Mouse (Mus musculus): ENCODE results near the gene Hs6st1. TPM values are rescaled to one million over a fixed set of nuclear protein-coding genes. Genes with fewer than 3 reads are reported as not detected.

The Hs6st1 gene
- polyA plus RNA-seq, 1 experiment from 2014 or later = 8.3 TPM

DNA sequence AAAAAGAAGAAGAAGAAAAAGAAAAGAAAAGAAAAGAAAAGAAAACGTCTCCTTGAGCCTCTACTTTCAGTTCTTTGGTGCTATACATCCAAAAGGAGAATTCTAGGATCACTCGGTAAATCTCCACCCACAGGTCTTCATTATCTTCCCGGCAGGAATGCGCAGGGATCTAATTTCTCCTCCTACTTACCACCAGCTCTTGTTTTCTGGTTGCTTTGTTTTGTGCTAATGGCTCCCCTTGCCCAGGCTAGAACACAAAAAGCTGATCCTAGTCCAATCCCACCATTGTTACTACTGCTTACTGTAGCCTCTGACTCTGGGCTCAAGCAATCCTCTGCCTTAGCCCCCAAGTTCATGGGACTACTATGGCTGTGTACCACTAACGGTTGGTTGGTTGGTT, 16.9 kb downstream of the Hs6st1 start:
- no peaks in the 10 kb centered on the region for H3K9me3 ChIP-seq (ENCODE audit: control insufficient read depth, low read length)
- 95% methylated on average over 5 of the region's 5 CpGs for WGBS
- H3K27me3 ChIP-seq (replicated peaks; ENCODE audit: control insufficient read depth, insufficient read depth, low read length) = no peaks in the 10 kb centered on the region
- H3K27ac ChIP-seq (ENCODE audit: low read depth) = no peak overlapping the region
- H3K9ac ChIP-seq (ENCODE audit: low read length) = no peak overlapping the region
- peaks cover 19% of the 10 kb centered on the region for H3K4me1 ChIP-seq (replicated peaks; ENCODE audit: control insufficient read depth, insufficient read depth, low read length)
- no peak for ATAC-seq (replicated peaks; ENCODE audit: low FRiP score, low TSS enrichment, low read depth)
- H3K4me3 ChIP-seq (ENCODE audit: low read depth, low read length) = no peak overlapping the region
- H3K4me2 ChIP-seq (ENCODE audit: low read length) = no peak overlapping the region
- H3K36me3 ChIP-seq (ENCODE audit: control insufficient read depth, insufficient read depth, low read length) = peaks cover 31% of the 10 kb centered on the region
- DNase-seq (ENCODE audit: low spot score) = no peak

DNA sequence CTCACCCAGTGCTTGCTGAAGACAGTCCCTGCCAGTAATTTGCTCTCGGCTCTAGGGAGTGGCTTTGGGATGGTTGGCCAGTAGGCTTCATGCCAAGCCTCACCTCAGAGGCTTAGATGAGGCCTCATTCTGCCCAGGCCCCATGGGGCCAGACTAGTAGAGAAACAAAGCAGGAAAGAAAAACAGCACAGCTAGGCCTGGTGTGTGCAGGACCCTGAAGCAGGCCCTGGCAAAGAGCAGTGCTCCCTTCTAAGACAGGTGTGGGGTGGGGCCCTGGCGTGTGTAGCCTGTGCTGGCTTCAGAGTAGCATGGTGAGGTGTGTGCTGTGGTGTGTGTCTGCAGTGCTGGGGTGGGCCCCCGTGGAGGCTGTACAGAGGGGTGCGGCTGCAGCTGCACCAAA, 20.2 kb downstream of the Hs6st1 start:
- ATAC-seq (replicated peaks; ENCODE audit: low FRiP score, low TSS enrichment, low read depth) = peak; percentile 61
- Histone ChIP-seq H3K27ac (ENCODE audit: low read depth) (peak overlapping the region; percentile 51; the same call in 1 of the 2 replicates), H3K4me3 (ENCODE audit: low read depth, low read length) (no peak overlapping the region), H3K4me1 (replicated peaks; ENCODE audit: control insufficient read depth, insufficient read depth, low read length) (peaks cover 24% of the 10 kb centered on the region), H3K9ac (ENCODE audit: low read length) (no peak overlapping the region), H3K4me2 (ENCODE audit: low read length) (no peak overlapping the region), H3K9me3 (ENCODE audit: control insufficient read depth, low read length) (no peaks in the 10 kb centered on the region), H3K27me3 (replicated peaks; ENCODE audit: control insufficient read depth, insufficient read depth, low read length) (no peaks in the 10 kb centered on the region), H3K36me3 (ENCODE audit: control insufficient read depth, insufficient read depth, low read length) (peaks cover 19% of the 10 kb centered on the region)
- WGBS = 41% methylated on average over 4 of the region's 4 CpGs
- no peak for DNase-seq (ENCODE audit: low spot score)

DNA sequence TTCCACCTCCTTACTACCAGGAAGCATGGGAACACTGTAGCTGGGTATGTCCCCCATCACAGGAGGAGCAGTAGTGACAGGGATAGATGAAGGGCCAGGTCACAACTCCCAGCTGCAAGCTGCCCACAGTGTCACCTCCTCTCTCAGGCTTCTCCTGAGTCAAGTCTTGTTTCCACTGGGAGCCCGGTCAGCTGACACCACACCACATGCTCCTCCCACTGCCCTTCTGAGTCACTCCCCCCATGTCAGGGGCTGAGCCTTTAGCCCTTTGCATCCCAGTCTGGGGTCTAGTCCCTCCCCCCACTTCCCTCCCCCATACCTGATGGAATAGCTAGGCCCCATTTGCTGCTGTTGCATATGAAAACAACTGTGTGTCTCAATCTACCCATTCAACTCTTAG, 21.3 kb downstream of the Hs6st1 start:
- H3K4me3 ChIP-seq (ENCODE audit: low read depth, low read length) = no peak overlapping the region
- no peak overlapping the region for H3K9ac ChIP-seq (ENCODE audit: low read length)
- H3K27ac ChIP-seq (ENCODE audit: low read depth) = no peak overlapping the region
- ATAC-seq (replicated peaks; ENCODE audit: low FRiP score, low TSS enrichment, low read depth) (no peak), DNase-seq (ENCODE audit: low spot score) (no peak)
- H3K4me1 ChIP-seq (replicated peaks; ENCODE audit: control insufficient read depth, insufficient read depth, low read length) = peaks cover 24% of the 10 kb centered on the region
- H3K4me2 ChIP-seq (ENCODE audit: low read length) = no peak overlapping the region
- peaks cover 30% of the 10 kb centered on the region for H3K36me3 ChIP-seq (ENCODE audit: control insufficient read depth, insufficient read depth, low read length)
- no peaks in the 10 kb centered on the region for H3K9me3 ChIP-seq (ENCODE audit: control insufficient read depth, low read length)
- 35% methylated on average over 1 of the region's 1 CpGs for WGBS
- no peaks in the 10 kb centered on the region for H3K27me3 ChIP-seq (replicated peaks; ENCODE audit: control insufficient read depth, insufficient read depth, low read length)

DNA sequence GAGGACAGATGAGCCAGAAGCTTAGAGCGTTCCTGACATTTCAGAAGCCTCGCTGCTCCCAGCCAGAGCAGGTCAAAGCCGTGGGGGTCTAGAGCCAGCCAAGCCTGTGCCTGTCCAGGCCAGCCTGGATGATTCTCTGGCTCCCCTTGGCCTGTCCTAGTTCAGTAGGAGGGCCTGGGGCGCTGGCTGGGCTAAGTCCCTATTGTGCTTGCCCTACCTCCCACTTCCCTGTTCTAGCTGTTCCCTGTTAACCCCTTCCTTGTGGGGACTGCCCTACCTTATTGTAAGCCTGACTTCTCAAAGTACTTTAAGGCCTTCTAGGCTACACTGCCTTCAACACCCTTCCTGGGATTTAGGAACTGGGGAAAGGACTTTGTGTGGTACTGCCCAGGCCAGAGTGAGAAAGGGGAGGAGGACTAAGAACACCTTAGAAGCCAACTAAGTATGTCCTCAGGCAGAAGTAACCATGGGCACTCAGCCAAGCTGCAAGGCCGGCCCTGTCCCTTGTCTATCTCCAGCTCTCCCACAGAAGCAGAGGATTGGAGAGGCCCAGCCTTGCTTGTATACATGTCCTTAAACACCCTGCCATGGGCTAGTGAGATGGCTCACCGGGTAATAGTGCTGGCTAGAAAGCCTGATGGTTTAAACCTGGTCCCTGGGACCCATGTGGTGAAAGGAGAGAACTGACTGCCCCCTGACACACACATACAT, 22.0 kb downstream of the Hs6st1 start:
- ATAC-seq (replicated peaks; ENCODE audit: low FRiP score, low TSS enrichment, low read depth) (no peak), DNase-seq (ENCODE audit: low spot score) (no peak)
- no peak overlapping the region for H3K9ac ChIP-seq (ENCODE audit: low read length)
- 54% methylated on average over 6 of the region's 6 CpGs for WGBS
- H3K27ac ChIP-seq (ENCODE audit: low read depth) = no peak overlapping the region
- H3K27me3 ChIP-seq (replicated peaks; ENCODE audit: control insufficient read depth, insufficient read depth, low read length) = no peaks in the 10 kb centered on the region
- H3K4me3 ChIP-seq (ENCODE audit: low read depth, low read length) = no peak overlapping the region
- H3K4me2 ChIP-seq (ENCODE audit: low read length) = no peak overlapping the region
- peaks cover 29% of the 10 kb centered on the region for H3K36me3 ChIP-seq (ENCODE audit: control insufficient read depth, insufficient read depth, low read length)
- peaks cover 24% of the 10 kb centered on the region for H3K4me1 ChIP-seq (replicated peaks; ENCODE audit: control insufficient read depth, insufficient read depth, low read length)
- H3K9me3 ChIP-seq (ENCODE audit: control insufficient read depth, low read length) = no peaks in the 10 kb centered on the region

DNA sequence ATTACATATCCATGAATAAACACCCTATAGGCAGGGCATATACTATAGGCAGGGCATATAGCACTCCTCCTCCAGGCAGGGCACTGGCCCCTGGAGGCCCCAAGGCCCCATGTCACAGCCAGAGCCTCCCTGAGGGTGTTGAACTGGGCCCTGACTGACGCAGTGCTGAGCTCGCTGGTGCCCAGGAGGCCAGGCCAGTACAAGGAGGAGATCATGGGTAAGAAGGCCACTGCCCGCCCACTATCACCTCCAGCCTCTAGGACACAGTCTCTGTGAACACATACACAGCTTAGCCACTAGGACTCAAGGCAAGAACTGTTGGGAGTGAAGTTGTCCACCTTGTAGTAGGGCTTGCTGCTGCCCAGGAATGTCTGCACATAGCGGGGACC, 22.5 kb downstream of the Hs6st1 start:
- H3K27me3 ChIP-seq (replicated peaks; ENCODE audit: control insufficient read depth, insufficient read depth, low read length) = no peaks in the 10 kb centered on the region
- no peak overlapping the region for H3K9ac ChIP-seq (ENCODE audit: low read length)
- H3K4me1 ChIP-seq (replicated peaks; ENCODE audit: control insufficient read depth, insufficient read depth, low read length) = peaks cover 24% of the 10 kb centered on the region
- 91% methylated on average over 4 of the region's 4 CpGs for WGBS
- H3K36me3 ChIP-seq (ENCODE audit: control insufficient read depth, insufficient read depth, low read length) = peaks cover 27% of the 10 kb centered on the region
- no peak for ATAC-seq (replicated peaks; ENCODE audit: low FRiP score, low TSS enrichment, low read depth)
- H3K4me3 ChIP-seq (ENCODE audit: low read depth, low read length) = no peak overlapping the region
- H3K9me3 ChIP-seq (ENCODE audit: control insufficient read depth, low read length) = no peaks in the 10 kb centered on the region
- no peak overlapping the region for H3K4me2 ChIP-seq (ENCODE audit: low read length)
- no peak overlapping the region for H3K27ac ChIP-seq (ENCODE audit: low read depth)
- no peak for DNase-seq (ENCODE audit: low spot score)

DNA sequence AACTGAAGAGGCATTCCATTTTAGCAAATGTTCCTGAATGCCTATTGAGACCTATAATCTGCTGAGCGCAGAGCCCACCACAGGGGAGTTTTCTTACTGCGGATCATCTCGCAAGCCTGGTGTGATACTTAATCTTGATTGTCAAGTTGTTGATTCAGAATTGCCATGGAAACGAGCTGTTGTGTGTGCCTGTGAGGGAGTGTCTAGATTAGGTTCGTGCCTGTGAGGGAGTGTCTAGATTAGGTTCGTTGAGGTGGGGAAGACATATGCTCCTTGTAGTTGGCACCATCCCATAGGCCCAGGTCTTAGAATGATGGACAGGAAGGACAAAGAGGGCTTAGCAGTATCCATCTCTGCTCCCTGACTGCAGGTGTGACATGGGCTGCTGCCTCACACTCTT, 23.0 kb downstream of the Hs6st1 start:
- no peak overlapping the region for H3K4me3 ChIP-seq (ENCODE audit: low read depth, low read length)
- H3K27me3 ChIP-seq (replicated peaks; ENCODE audit: control insufficient read depth, insufficient read depth, low read length) = no peaks in the 10 kb centered on the region
- peaks cover 24% of the 10 kb centered on the region for H3K36me3 ChIP-seq (ENCODE audit: control insufficient read depth, insufficient read depth, low read length)
- H3K9me3 ChIP-seq (ENCODE audit: control insufficient read depth, low read length) = no peaks in the 10 kb centered on the region
- no peak overlapping the region for H3K9ac ChIP-seq (ENCODE audit: low read length)
- DNase-seq (ENCODE audit: low spot score) (no peak), ATAC-seq (replicated peaks; ENCODE audit: low FRiP score, low TSS enrichment, low read depth) (no peak)
- no peak overlapping the region for H3K27ac ChIP-seq (ENCODE audit: low read depth)
- no peak overlapping the region for H3K4me2 ChIP-seq (ENCODE audit: low read length)
- WGBS = 79% methylated on average over 6 of the region's 6 CpGs
- H3K4me1 ChIP-seq (replicated peaks; ENCODE audit: control insufficient read depth, insufficient read depth, low read length) = peaks cover 24% of the 10 kb centered on the region

DNA sequence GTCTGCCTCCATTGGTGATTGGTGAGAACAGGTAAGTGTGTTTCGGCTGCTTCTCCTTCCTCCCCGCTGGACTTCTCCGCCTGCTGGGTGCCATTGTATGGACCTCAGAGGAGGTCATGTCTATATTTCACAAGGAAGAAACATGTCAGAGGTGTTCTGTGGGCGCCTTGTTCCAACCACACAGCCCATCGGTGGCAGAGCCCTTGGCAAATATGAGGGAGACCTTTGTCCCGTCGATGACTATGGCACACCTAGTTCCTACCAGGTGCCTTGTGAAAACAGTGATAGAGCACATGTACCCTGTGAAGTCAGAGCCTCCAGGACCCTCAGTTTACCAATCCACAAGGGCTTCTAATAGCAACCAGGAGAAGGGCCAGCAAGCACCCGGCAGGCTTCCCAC, 25.5 kb downstream of the Hs6st1 start:
- Histone ChIP-seq H3K9me3 (ENCODE audit: control insufficient read depth, low read length) (no peaks in the 10 kb centered on the region), H3K4me2 (ENCODE audit: low read length) (no peak overlapping the region), H3K27me3 (replicated peaks; ENCODE audit: control insufficient read depth, insufficient read depth, low read length) (no peaks in the 10 kb centered on the region), H3K9ac (ENCODE audit: low read length) (no peak overlapping the region), H3K27ac (ENCODE audit: low read depth) (no peak overlapping the region), H3K36me3 (ENCODE audit: control insufficient read depth, insufficient read depth, low read length) (peaks cover 23% of the 10 kb centered on the region), H3K4me1 (replicated peaks; ENCODE audit: control insufficient read depth, insufficient read depth, low read length) (peaks cover 17% of the 10 kb centered on the region), H3K4me3 (ENCODE audit: low read depth, low read length) (no peak overlapping the region)
- no peak for ATAC-seq (replicated peaks; ENCODE audit: low FRiP score, low TSS enrichment, low read depth)
- 93% methylated on average over 8 of the region's 8 CpGs for WGBS
- DNase-seq (ENCODE audit: low spot score) = no peak

DNA sequence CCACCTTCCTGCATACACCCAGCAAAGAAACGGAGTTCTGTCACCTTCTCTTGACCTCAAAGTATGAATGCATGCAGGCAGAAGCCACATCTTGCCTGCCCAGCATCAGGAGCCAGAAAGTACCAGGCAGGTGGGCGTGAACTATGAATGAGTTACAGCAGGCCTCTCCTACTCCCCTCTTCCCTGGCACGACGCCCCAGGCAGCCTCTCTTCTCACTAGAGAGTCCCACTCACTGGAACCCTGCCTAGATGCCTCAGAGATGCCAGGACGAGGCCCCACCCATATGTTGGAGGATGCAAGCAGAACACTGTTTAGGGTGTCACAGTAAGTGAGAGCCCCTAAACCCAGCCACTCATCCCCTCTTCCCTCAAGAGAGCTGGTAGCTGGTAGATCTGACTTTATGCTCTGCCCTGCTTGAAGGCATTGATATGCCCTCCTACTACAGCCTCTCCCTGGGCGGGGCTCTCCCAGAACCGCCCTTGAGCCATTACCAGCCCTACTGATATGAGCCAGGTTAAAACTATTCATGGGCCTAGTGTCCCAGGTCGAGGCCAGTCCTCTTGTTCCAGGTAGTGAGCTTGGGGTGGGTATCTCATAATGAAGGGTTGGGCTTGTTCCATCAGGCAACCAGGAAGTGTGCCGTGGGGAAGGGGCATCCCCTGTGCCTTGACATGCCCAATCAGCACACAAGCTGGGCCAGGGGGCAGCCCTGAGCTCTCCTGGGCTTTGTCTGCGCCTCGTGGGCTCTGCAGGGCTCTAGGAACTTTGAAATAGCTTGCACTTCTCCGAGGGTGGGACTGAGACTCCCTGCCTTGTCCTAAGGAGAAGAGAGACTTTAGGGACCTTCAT, 27.4 kb downstream of the Hs6st1 start:
- no peaks in the 10 kb centered on the region for H3K9me3 ChIP-seq (ENCODE audit: control insufficient read depth, low read length)
- DNase-seq (ENCODE audit: low spot score) = no peak
- no peak overlapping the region for H3K9ac ChIP-seq (ENCODE audit: low read length)
- H3K36me3 ChIP-seq (ENCODE audit: control insufficient read depth, insufficient read depth, low read length) = peaks cover 24% of the 10 kb centered on the region
- no peak overlapping the region for H3K27ac ChIP-seq (ENCODE audit: low read depth)
- H3K4me1 ChIP-seq (replicated peaks; ENCODE audit: control insufficient read depth, insufficient read depth, low read length) = no peaks in the 10 kb centered on the region; the same call in 1 of the 2 replicates
- H3K27me3 ChIP-seq (replicated peaks; ENCODE audit: control insufficient read depth, insufficient read depth, low read length) = no peaks in the 10 kb centered on the region
- no peak overlapping the region for H3K4me2 ChIP-seq (ENCODE audit: low read length)
- WGBS = 70% methylated on average over 12 of the region's 12 CpGs
- ATAC-seq (replicated peaks; ENCODE audit: low FRiP score, low TSS enrichment, low read depth) = no peak
- no peak overlapping the region for H3K4me3 ChIP-seq (ENCODE audit: low read depth, low read length)

Measured in intestine, embryonic 14.5 days (tissue).